19 mouse cellular contexts compared by ENCODE assay signal in the genomic region with DNA sequence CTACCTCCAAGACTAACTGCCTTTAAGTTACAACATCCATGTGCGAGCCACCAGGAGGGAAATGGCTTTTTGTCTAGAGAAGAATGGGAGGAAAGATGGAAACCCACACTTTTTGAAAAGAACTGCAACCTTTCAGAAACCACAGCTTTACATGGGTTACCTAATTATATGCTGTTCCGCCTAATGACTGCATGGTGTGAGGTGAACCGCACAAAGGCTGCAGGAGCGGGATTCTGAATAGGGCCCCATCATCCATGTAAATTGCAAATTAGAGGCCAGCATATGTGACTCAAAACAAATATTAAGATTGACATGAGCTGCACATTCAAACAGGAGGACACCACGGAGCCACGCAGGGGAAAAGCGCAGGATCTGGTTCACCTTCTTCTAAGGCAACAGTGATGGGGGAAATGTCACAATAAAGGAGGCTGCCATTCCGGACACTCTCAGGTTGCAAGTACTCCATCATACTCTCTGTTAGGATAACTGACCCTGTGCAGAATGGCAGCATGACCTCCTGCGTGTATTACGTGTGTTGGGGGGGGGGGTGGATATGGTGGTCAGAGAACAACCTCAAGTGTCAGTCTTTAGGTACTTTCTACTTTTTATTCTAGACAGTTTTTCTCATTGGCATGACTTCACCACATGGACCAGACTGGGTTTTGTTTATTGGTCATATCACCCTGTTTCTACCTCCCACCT.
A peak's percentile ranks its signal among the peaks of the same experiment; 100 is the strongest.
DNase-seq lines count a peak whose midpoint lies in the region; ATAC-seq and TF ChIP-seq lines count a peak whose summit lies in the region.
"Had no signal": no experiment of that assay in that cellular context is flagged by ENCODE, and none has a peak within 500 bp of the region (broad histone marks: within the 10 kb centered on the region; RNA-seq: fewer than 3 reads in every experiment).

No protein-coding gene starts in this region.

- DNase-seq in embryonic facial prominence, embryonic 11.5 days (ENCODE audit: low spot score): peak; percentile 15
- DNase-seq in embryonic facial prominence, embryonic 10.5 days (ENCODE audit: low spot score): no peak
- no peak for DNase-seq in midbrain, postnatal 0 days (ENCODE audit: low spot score)
- DNase-seq in thymus, postnatal 10 days (ENCODE audit: low spot score in 2 of 2): no peak
- no peak for DNase-seq in cerebellum, adult 8-10 months
- DNase-seq: adrenal gland, postnatal 36 days; cerebellum, adult 18-20 months; cerebellum, postnatal 36 days; heart, postnatal 14 days; kidney, adult 11 months; lung, adult 2 months; right cerebral cortex, postnatal 4 days; thymus, postnatal 36 days had no signal

- TF ChIP-seq CTCF in midbrain, postnatal 0 days (IDR thresholded peaks at IDR 0.05): no peak

- no peaks in the 10 kb centered on the region for H3K4me1 ChIP-seq in embryonic facial prominence, embryonic 11.5 days (ENCODE audit: control insufficient read depth, insufficient read depth, low read length)
- H3K4me1 ChIP-seq in embryonic facial prominence, embryonic 10.5 days: peaks cover 7% of the 10 kb centered on the region; the same call in 1 of the 2 replicates
- H3K4me1 ChIP-seq in midbrain, embryonic 13.5 days (replicated peaks): peaks cover 6% of the 10 kb centered on the region
- no peaks in the 10 kb centered on the region for H3K4me1 ChIP-seq in midbrain, postnatal 0 days (ENCODE audit: insufficient read depth, low read length)
- peaks cover 8% of the 10 kb centered on the region for H3K4me1 ChIP-seq in forebrain, embryonic 15.5 days
- H3K4me1 ChIP-seq: heart, embryonic 12.5 days; limb, embryonic 12.5 days; liver, embryonic 12.5 days had no signal

- no peak for ATAC-seq in embryonic facial prominence, embryonic 11.5 days (replicated peaks; ENCODE audit: insufficient number of reproducible peaks, low FRiP score, low TSS enrichment, low read depth)
- ATAC-seq in midbrain, embryonic 13.5 days: peak; percentile 63; the same call in 1 of the 2 replicates
- ATAC-seq in midbrain, postnatal 0 days (ENCODE audit: low FRiP score): no peak
- ATAC-seq in forebrain, embryonic 15.5 days (replicated peaks): peak; percentile 63; the same call in 1 of the 2 replicates
- ATAC-seq: liver, embryonic 12.5 days had no signal

- H3K36me3 ChIP-seq in embryonic facial prominence, embryonic 11.5 days (replicated peaks; ENCODE audit: control insufficient read depth, insufficient read depth, low read depth, low read length): no peaks in the 10 kb centered on the region
- no peaks in the 10 kb centered on the region for H3K36me3 ChIP-seq in embryonic facial prominence, embryonic 10.5 days (replicated peaks)
- no peaks in the 10 kb centered on the region for H3K36me3 ChIP-seq in midbrain, embryonic 13.5 days
- H3K36me3 ChIP-seq in midbrain, postnatal 0 days (ENCODE audit: insufficient read depth, low read length): no peaks in the 10 kb centered on the region
- no peaks in the 10 kb centered on the region for H3K36me3 ChIP-seq in forebrain, embryonic 15.5 days
- H3K36me3 ChIP-seq: limb, embryonic 12.5 days; liver, embryonic 12.5 days had no signal

- no peaks in the 10 kb centered on the region for H3K27me3 ChIP-seq in embryonic facial prominence, embryonic 11.5 days (ENCODE audit: control insufficient read depth, insufficient read depth, low read length)
- 0 out of 2 replicates have a peak, but pooled peaks cover 2% of the 10 kb centered on the region for H3K27me3 ChIP-seq in embryonic facial prominence, embryonic 10.5 days (replicated peaks; ENCODE audit: low read depth, poor library complexity, severe bottlenecking)
- H3K27me3 ChIP-seq in midbrain, embryonic 13.5 days: peaks cover 7% of the 10 kb centered on the region; the same call in 1 of the 2 replicates
- H3K27me3 ChIP-seq in midbrain, postnatal 0 days (ENCODE audit: insufficient read depth, low read length): no peaks in the 10 kb centered on the region
- H3K27me3 ChIP-seq in forebrain, embryonic 15.5 days: no peaks in the 10 kb centered on the region
- H3K27me3 ChIP-seq: heart, embryonic 12.5 days; limb, embryonic 12.5 days; liver, embryonic 12.5 days had no signal

- no peak overlapping the region for H3K9ac ChIP-seq in embryonic facial prominence, embryonic 11.5 days (replicated peaks; ENCODE audit: low read length)
- no peak overlapping the region for H3K9ac ChIP-seq in midbrain, embryonic 13.5 days (replicated peaks)
- no peak overlapping the region for H3K9ac ChIP-seq in midbrain, postnatal 0 days (replicated peaks; ENCODE audit: low read length, poor library complexity, severe bottlenecking)
- no peak overlapping the region for H3K9ac ChIP-seq in forebrain, embryonic 15.5 days (replicated peaks)
- H3K9ac ChIP-seq: heart, embryonic 12.5 days; limb, embryonic 12.5 days; liver, embryonic 12.5 days had no signal

- no peak overlapping the region for H3K4me3 ChIP-seq in embryonic facial prominence, embryonic 11.5 days (ENCODE audit: low read depth, low read length)
- H3K4me3 ChIP-seq in embryonic facial prominence, embryonic 10.5 days: no peak overlapping the region
- H3K4me3 ChIP-seq in midbrain, embryonic 13.5 days (replicated peaks): no peak overlapping the region
- no peak overlapping the region for H3K4me3 ChIP-seq in midbrain, postnatal 0 days (ENCODE audit: low read depth, low read length)
- H3K4me3 ChIP-seq in forebrain, embryonic 15.5 days: no peak overlapping the region
- H3K4me3 ChIP-seq: heart, embryonic 12.5 days; limb, embryonic 12.5 days; liver, embryonic 12.5 days had no signal

- H3K9me3 ChIP-seq in embryonic facial prominence, embryonic 11.5 days (replicated peaks; ENCODE audit: control insufficient read depth, low read length): no peaks in the 10 kb centered on the region
- no peaks in the 10 kb centered on the region for H3K9me3 ChIP-seq in embryonic facial prominence, embryonic 10.5 days
- no peaks in the 10 kb centered on the region for H3K9me3 ChIP-seq in midbrain, embryonic 13.5 days
- H3K9me3 ChIP-seq in midbrain, postnatal 0 days (ENCODE audit: low read length): no peaks in the 10 kb centered on the region
- no peaks in the 10 kb centered on the region for H3K9me3 ChIP-seq in forebrain, embryonic 15.5 days
- H3K9me3 ChIP-seq: heart, embryonic 12.5 days; limb, embryonic 12.5 days; liver, embryonic 12.5 days had no signal

- H3K27ac ChIP-seq in embryonic facial prominence, embryonic 11.5 days (replicated peaks; ENCODE audit: low read depth, low read length): no peak overlapping the region
- no peak overlapping the region for H3K27ac ChIP-seq in embryonic facial prominence, embryonic 10.5 days (replicated peaks)
- no peak overlapping the region for H3K27ac ChIP-seq in midbrain, embryonic 13.5 days
- no peak overlapping the region for H3K27ac ChIP-seq in midbrain, postnatal 0 days (ENCODE audit: low read depth, low read length)
- H3K27ac ChIP-seq in forebrain, embryonic 15.5 days (replicated peaks): no peak overlapping the region
- H3K27ac ChIP-seq: kidney, postnatal 0 days; limb, embryonic 12.5 days; liver, embryonic 12.5 days had no signal

- no peak overlapping the region for H3K4me2 ChIP-seq in embryonic facial prominence, embryonic 11.5 days (ENCODE audit: low read depth, low read length)
- no peak overlapping the region for H3K4me2 ChIP-seq in midbrain, embryonic 13.5 days (replicated peaks)
- H3K4me2 ChIP-seq in midbrain, postnatal 0 days (ENCODE audit: low read depth, low read length, poor library complexity, severe bottlenecking): no peak overlapping the region
- H3K4me2 ChIP-seq in forebrain, embryonic 15.5 days (replicated peaks): no peak overlapping the region
- H3K4me2 ChIP-seq: heart, embryonic 12.5 days; limb, embryonic 12.5 days; liver, embryonic 12.5 days had no signal

- WGBS in embryonic facial prominence, embryonic 11.5 days: 69% methylated on average over 10 of the region's 10 CpGs
- 66% methylated on average over 10 of the region's 10 CpGs for WGBS in embryonic facial prominence, embryonic 10.5 days
- 46% methylated on average over 10 of the region's 10 CpGs for WGBS in midbrain, embryonic 13.5 days
- WGBS in midbrain, postnatal 0 days: 54% methylated on average over 10 of the region's 10 CpGs
- 22% methylated on average over 10 of the region's 10 CpGs for WGBS in forebrain, embryonic 15.5 days

Comparison
In these comparisons a context has a peak if more than half of its experiments do, and no peak if none do; other contexts are left out.
1. ATAC-seq: peak in midbrain, embryonic 13.5 days (single experiment) and forebrain, embryonic 15.5 days (single experiment); none in embryonic facial prominence, embryonic 11.5 days (single experiment) and midbrain, postnatal 0 days (single experiment).